Mouse (Mus musculus) E14TG2a.4 (cell line): Measurements from ENCODE around the gene Tmem30c.

ENCODE experiments used
- H3K27me3 ChIP-seq: 2 replicates; pipeline ENCODE4 v1.6.1; 2014; ENCODE audit warnings: low read length, control low read depth; ENCODE audit not compliant: insufficient read depth
- H3K36me3 ChIP-seq: 2 replicates; pipeline ENCODE4 v1.6.1; 2014; ENCODE audit warnings: low read length, control low read depth; ENCODE audit not compliant: insufficient read depth
- H3K4me1 ChIP-seq: replicated peaks from 2 replicates; pipeline ENCODE4 v1.6.1; 2014; ENCODE audit warnings: low read depth, low read length, control low read depth
- H3K4me3 ChIP-seq: replicated peaks from 2 replicates; pipeline ENCODE4 v1.5.1; 2014; ENCODE audit warnings: mild to moderate bottlenecking, low read length
- H3K9me3 ChIP-seq: 2 replicates; pipeline ENCODE4 v1.6.1; 2014; ENCODE audit warnings: low read length, control low read depth
- CTCF ChIP-seq: conservative IDR thresholded peaks from 2 replicates; pipeline ENCODE4 v1.5.1; 2014; ENCODE audit warnings: low read length
- NANOG ChIP-seq: IDR thresholded peaks from 2 replicates; pipeline ENCODE4 v1.6.1; 2014; ENCODE audit warnings: borderline replicate concordance, low read length, mixed read lengths
- POU5F1 ChIP-seq: IDR thresholded peaks from 2 replicates; pipeline ENCODE4 v1.6.1; 2014; ENCODE audit warnings: low read length, borderline replicate concordance

Tmem30c gene

GRCm38 (mm10) chr16:57231089-57231936 is 61.4 kb downstream of the Tmem30c start, which contains the start of gene Tbc1d23:
TSS of gene Tbc1d23 (minus strand) at chr16:57231504.
- peaks cover 37% of the 10 kb centered on the region for H3K4me1 ChIP-seq
- no peak for TF ChIP-seq CTCF
- TF ChIP-seq NANOG = no peak
- no peaks in the 10 kb centered on the region for H3K27me3 ChIP-seq
- H3K36me3 ChIP-seq = no peaks in the 10 kb centered on the region
- H3K9me3 ChIP-seq = no peaks in the 10 kb centered on the region
- peak within 1 kb of the TSS; percentile 100 for H3K4me3 ChIP-seq

- TF ChIP-seq POU5F1 = no peak
- TF ChIP-seq CTCF = no peak
- no peak for TF ChIP-seq NANOG
- peaks cover 28% of the 10 kb centered on the region for H3K4me1 ChIP-seq
These were observed 66.2 kb downstream of the Tmem30c start for GRCm38 (mm10) chr16:57226444-57226843.

GRCm38 (mm10) chr16:57220361-57220760 is 72.3 kb downstream of the Tmem30c start:
- TF ChIP-seq NANOG = no peak
- no peak for TF ChIP-seq CTCF
- no peak for TF ChIP-seq POU5F1
- Histone ChIP-seq H3K36me3 (peaks cover 25% of the 10 kb centered on the region), H3K4me1 (no peaks in the 10 kb centered on the region), H3K27me3 (no peaks in the 10 kb centered on the region), H3K9me3 (no peaks in the 10 kb centered on the region), H3K4me3 (no peak overlapping the region)

More at GRCm38 (mm10) chr16:57226444-57226843, 66.2 kb downstream of the Tmem30c start:
- H3K36me3 ChIP-seq = peaks cover under 1% of the 10 kb centered on the region; the same call in 1 of the 2 replicates
- no peak overlapping the region for H3K4me3 ChIP-seq
- no peaks in the 10 kb centered on the region for H3K27me3 ChIP-seq
- H3K9me3 ChIP-seq = no peaks in the 10 kb centered on the region
